Mouse (Mus musculus) embryonic facial prominence, embryonic 10.5 days (tissue): ENCODE measurements around the gene Rnpepl1. TPM values are rescaled to one million over a fixed set of nuclear protein-coding genes. Genes with fewer than 3 reads are reported as not detected.

Experiments
- DNase-seq: peaks from one replicate; pipeline ENCODE4 v3.0.0-alpha.2; 2017; ENCODE audit warnings: low spot score
- H3K27ac ChIP-seq: fragments of 300-500 bp; sonication (generic); replicated peaks from 2 replicates; pipeline ENCODE4 v1.5.1; 2016; ENCODE audit warnings: mild to moderate bottlenecking
- H3K27me3 ChIP-seq: fragments of 300-500 bp; sonication (generic); replicated peaks from 2 replicates; pipeline ENCODE4 v1.6.1; 2016; ENCODE audit warnings: low read depth, mild to moderate bottlenecking; ENCODE audit not compliant: poor library complexity, severe bottlenecking
- H3K36me3 ChIP-seq: fragments of 300-500 bp; sonication (generic); replicated peaks from 2 replicates; pipeline ENCODE4 v1.6.1; 2016; ENCODE audit warnings: mild to moderate bottlenecking, moderate library complexity
- H3K4me1 ChIP-seq: fragments of 300-500 bp; sonication (generic); 2 replicates; pipeline ENCODE4 v1.6.1; 2016
- H3K4me3 ChIP-seq: fragments of 300-500 bp; sonication (generic); 2 replicates; pipeline ENCODE4 v1.5.1; 2016; ENCODE audit warnings: mild to moderate bottlenecking, moderate library complexity
- H3K9me3 ChIP-seq: fragments of 300-500 bp; sonication (generic); 2 replicates; pipeline ENCODE4 v1.6.1; 2016; ENCODE audit warnings: mild to moderate bottlenecking
- WGBS: fragments of 180-500 bp; shearing (Covaris S2); methylation state at CpG from one replicate; pipeline ENCODE4 v1.1.7; 2016; 5-methylcytosine and 5-hydroxymethylcytosine counted together
- polyA plus RNA-seq: library from polyadenylated mRNA; unstranded; fragments of >200 nt; fragmentation: Nextera tagmentation; extraction: Ambion mirVana; gene quantifications from 2 replicates; pipeline ENCODE4 v1.2.1, GENCODE M21; 2016

Gene Rnpepl1
- polyA plus RNA-seq, 1 experiment from 2014 or later, result 26.4 TPM

DNA sequence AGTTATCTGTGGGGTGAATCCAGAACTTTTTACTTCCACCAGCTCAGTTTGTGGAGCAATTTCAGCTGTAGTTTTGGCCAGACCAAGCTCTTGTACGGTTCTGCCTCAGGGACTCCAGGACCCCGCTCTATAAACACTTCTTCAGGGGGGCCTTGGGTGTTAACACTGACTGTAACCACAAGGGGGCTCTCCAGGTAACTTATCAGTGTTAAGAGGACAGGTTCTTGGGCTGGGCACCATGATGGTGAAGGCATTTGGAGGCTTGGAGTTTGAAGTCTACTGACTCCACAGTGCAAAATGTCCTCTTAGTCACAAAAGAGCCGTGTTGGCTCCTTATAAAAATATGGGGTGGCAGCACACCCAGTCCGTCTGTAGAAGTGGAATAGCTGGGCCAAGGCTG is 1.5 kb upstream of the Rnpepl1 start:
- peaks cover 51% of the 10 kb centered on the region for H3K4me1 ChIP-seq
- peaks cover 10% of the 10 kb centered on the region for H3K36me3 ChIP-seq
- H3K27ac ChIP-seq, result no peak overlapping the region
- peak; percentile 40 for DNase-seq
- H3K9me3 ChIP-seq, result no peaks in the 10 kb centered on the region
- H3K4me3 ChIP-seq, result no peak overlapping the region
- WGBS, result 59% methylated on average over 4 of the region's 4 CpGs
- peaks cover 23% of the 10 kb centered on the region for H3K27me3 ChIP-seq

DNA sequence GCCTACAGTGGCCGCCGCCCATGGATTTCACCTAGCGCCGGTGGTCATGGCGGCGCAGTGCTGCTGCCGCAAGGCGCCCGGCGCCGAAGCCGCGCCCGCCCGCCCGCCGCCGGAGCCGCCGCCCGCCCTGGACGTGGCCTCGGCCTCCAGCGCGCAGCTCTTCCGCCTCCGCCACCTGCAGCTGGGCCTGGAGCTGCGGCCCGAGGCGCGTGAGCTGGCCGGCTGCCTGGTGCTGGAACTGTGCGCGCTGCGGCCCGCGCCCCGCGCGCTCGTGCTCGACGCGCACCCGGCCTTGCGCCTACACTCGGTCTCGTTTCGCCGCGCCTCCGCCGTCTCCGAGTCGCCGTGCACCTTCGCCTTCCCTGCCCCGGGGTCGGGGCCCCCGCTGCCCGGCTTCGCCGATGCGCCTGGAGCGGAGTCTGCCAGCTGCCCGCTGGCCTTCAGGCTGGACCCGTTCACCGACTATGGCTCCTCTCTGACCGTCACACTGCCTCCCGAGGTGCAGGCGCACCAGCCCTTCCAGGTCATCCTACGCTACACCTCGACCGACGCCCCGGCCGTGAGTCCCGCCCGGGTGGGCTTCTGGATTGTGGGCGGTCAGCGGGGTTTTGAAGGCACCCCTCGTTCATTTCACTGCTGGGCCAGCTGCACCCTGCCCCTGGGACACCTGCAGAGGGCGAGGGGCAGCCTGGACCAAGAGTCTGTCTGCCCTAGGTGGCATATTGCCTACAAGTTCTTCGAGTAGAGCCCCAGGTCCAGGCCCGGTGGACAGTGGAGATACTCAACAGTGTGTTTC is 540 bp downstream of the Rnpepl1 start:
- Histone ChIP-seq H3K27me3 (peaks cover 23% of the 10 kb centered on the region), H3K36me3 (peaks cover 28% of the 10 kb centered on the region), H3K4me1 (peaks cover 50% of the 10 kb centered on the region), H3K9me3 (no peaks in the 10 kb centered on the region), H3K4me3 (peak overlapping the region; percentile 74), H3K27ac (peak overlapping the region; percentile 90)
- DNase-seq, result peak; percentile 69
- WGBS, result under 1% methylated on average over 85 of the region's 85 CpGs

- no peaks in the 10 kb centered on the region for H3K9me3 ChIP-seq
- H3K27me3 ChIP-seq, result peaks cover 23% of the 10 kb centered on the region
- peak overlapping the region; percentile 74 for H3K4me3 ChIP-seq
- H3K4me1 ChIP-seq, result peaks cover 44% of the 10 kb centered on the region
- no peak for DNase-seq
- peak overlapping the region; percentile 90; the same call in 1 of the 2 replicates for H3K27ac ChIP-seq
- H3K36me3 ChIP-seq, result peaks cover 34% of the 10 kb centered on the region
- WGBS, result 50% methylated on average over 8 of the region's 8 CpGs
Observed at GRCm38 (mm10) chr1:92911721-92912138, 1.1 kb downstream of the Rnpepl1 start.

- Histone ChIP-seq H3K36me3 (peaks cover 40% of the 10 kb centered on the region), H3K27me3 (peaks cover 23% of the 10 kb centered on the region), H3K9me3 (no peaks in the 10 kb centered on the region), H3K27ac (0 out of 2 replicates have a peak overlapping the region, but pooled peaks have one; percentile 25), H3K4me3 (peak overlapping the region; percentile 74), H3K4me1 (peaks cover 42% of the 10 kb centered on the region)
- DNase-seq, result peak; percentile 26
- 57% methylated on average over 1 of the region's 1 CpGs for WGBS
Observed at GRCm38 (mm10) chr1:92912286-92912685, 1.7 kb downstream of the Rnpepl1 start.

DNA sequence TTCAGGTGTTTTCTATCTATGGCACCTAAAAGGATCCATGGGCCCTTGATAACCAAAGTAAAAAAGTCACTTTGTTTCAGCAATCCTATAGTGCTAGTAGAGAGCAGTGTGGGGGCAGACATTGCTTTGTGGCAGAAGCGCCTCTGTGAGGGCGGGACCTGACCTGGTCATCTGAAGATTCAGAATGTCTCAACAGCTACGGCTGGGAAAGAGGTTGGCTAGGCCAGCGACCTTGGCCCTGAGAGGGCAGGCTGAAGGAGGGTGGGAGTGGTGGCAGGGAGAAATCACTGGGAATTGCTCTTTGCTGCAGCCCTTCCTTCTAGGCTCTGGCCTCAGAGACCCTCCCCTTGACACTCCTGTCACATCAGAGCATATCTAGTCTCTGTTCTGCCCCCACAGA is 3.7 kb downstream of the Rnpepl1 start:
- Histone ChIP-seq H3K27ac (no peak overlapping the region), H3K4me1 (peaks cover 33% of the 10 kb centered on the region), H3K27me3 (peaks cover 8% of the 10 kb centered on the region), H3K9me3 (no peaks in the 10 kb centered on the region), H3K36me3 (peaks cover 59% of the 10 kb centered on the region), H3K4me3 (no peak overlapping the region)
- no peak for DNase-seq
- whole genome bisulfite sequencing, result 72% methylated on average over 4 of the region's 4 CpGs

DNA sequence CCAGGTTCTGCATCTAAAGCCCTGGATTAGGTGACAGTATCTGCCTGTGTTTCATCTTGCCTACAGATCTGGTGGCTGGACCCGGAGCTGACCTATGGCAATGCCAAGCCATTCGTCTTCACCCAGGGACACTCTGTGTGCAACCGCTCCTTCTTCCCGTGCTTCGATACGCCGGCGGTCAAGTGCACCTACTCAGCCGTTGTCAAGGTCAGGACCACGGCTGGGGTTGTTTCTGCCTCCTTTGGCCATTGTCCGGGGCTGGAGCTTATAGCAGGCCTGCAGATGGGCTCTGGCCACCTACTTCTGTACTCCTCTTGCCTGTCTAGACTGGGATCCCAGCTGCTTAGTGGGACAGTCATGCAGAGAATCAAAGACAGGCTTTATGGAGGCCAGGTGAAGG is 4.4 kb downstream of the Rnpepl1 start:
- 0 out of 2 replicates have a peak, but pooled peaks cover under 1% of the 10 kb centered on the region for H3K27me3 ChIP-seq
- 93% methylated on average over 11 of the region's 11 CpGs for WGBS
- DNase-seq, result no peak
- H3K9me3 ChIP-seq, result no peaks in the 10 kb centered on the region
- H3K36me3 ChIP-seq, result peaks cover 67% of the 10 kb centered on the region
- H3K4me3 ChIP-seq, result no peak overlapping the region
- H3K27ac ChIP-seq, result no peak overlapping the region
- peaks cover 28% of the 10 kb centered on the region for H3K4me1 ChIP-seq

DNA sequence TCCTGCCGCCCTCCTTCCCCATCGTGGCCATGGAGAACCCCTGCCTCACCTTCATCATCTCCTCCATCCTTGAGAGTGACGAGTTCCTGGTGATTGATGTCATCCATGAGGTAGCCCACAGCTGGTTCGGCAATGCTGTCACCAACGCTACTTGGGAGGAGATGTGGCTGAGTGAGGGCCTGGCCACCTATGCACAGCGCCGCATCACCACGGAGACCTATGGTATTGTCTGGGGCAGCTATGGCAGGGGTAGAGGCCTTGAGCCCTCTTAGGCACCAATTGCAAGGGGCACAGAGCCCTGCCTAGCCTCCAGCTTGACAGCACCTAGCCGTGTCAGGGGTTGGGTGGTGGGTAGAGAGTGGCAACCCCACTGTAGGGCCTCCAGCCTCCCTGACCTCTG is 6.1 kb downstream of the Rnpepl1 start:
- H3K4me3 ChIP-seq, result no peak overlapping the region
- WGBS, result 94% methylated on average over 9 of the region's 9 CpGs
- H3K4me1 ChIP-seq, result peaks cover 14% of the 10 kb centered on the region
- H3K27ac ChIP-seq, result no peak overlapping the region
- peaks cover 76% of the 10 kb centered on the region for H3K36me3 ChIP-seq
- DNase-seq, result no peak
- H3K27me3 ChIP-seq, result no peaks in the 10 kb centered on the region
- no peaks in the 10 kb centered on the region for H3K9me3 ChIP-seq

- Histone ChIP-seq H3K9me3 (no peaks in the 10 kb centered on the region), H3K27ac (no peak overlapping the region), H3K27me3 (no peaks in the 10 kb centered on the region), H3K4me3 (no peak overlapping the region), H3K36me3 (peaks cover 67% of the 10 kb centered on the region), H3K4me1 (no peaks in the 10 kb centered on the region)
- no peak for DNase-seq
- WGBS, result 96% methylated on average over 11 of the region's 11 CpGs
Observed at GRCm38 (mm10) chr1:92919151-92919550, 8.6 kb downstream of the Rnpepl1 start.

DNA sequence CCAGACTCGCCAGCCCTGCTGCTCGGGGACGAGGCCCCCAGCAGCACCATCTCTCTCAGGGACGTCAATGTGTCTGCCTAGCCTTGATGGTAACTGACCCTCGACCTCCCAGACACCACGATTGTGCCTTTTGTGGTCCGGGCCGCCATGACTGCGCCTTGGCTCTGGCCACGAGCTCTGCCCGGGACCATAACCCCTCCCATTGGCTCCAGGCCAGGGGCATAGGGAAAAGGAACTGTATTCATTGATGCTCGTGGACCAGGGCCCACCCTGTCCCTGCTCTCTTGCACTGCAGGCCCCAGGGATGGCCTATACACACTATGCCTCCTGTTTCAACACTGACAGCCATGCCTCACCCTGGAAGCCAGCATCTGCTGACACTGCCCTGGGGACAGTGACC is 9.2 kb downstream of the Rnpepl1 start:
- peaks cover 61% of the 10 kb centered on the region for H3K36me3 ChIP-seq

GRCm38 (mm10) chr1:92920474-92921200 is 10.1 kb downstream of the Rnpepl1 start:
- 83% methylated on average over 7 of the region's 7 CpGs for WGBS
- Histone ChIP-seq H3K27ac (no peak overlapping the region), H3K9me3 (no peaks in the 10 kb centered on the region), H3K27me3 (no peaks in the 10 kb centered on the region), H3K4me1 (no peaks in the 10 kb centered on the region), H3K36me3 (peaks cover 53% of the 10 kb centered on the region), H3K4me3 (no peak overlapping the region)
- DNase-seq, result no peak

More for the DNA sequence above, 9.2 kb downstream of the Rnpepl1 start:
- no peak for DNase-seq
- H3K27ac ChIP-seq, result no peak overlapping the region
- H3K4me3 ChIP-seq, result no peak overlapping the region
- H3K27me3 ChIP-seq, result no peaks in the 10 kb centered on the region
- WGBS, result 90% methylated on average over 12 of the region's 12 CpGs
- no peaks in the 10 kb centered on the region for H3K4me1 ChIP-seq
- H3K9me3 ChIP-seq, result no peaks in the 10 kb centered on the region

- Histone ChIP-seq H3K9me3 (no peaks in the 10 kb centered on the region), H3K36me3 (peaks cover 44% of the 10 kb centered on the region), H3K4me1 (no peaks in the 10 kb centered on the region), H3K4me3 (no peak overlapping the region), H3K27me3 (no peaks in the 10 kb centered on the region), H3K27ac (no peak overlapping the region)
- DNase-seq, result no peak
- WGBS, result 90% methylated on average over 4 of the region's 4 CpGs
Observed at GRCm38 (mm10) chr1:92921496-92921895, 10.9 kb downstream of the Rnpepl1 start.

GRCm38 (mm10) chr1:92930171-92930706 is 19.7 kb downstream of the Rnpepl1 start:
- no peak for DNase-seq
- peaks cover 10% of the 10 kb centered on the region for H3K4me1 ChIP-seq
- H3K4me3 ChIP-seq, result no peak overlapping the region
- H3K27ac ChIP-seq, result no peak overlapping the region
- H3K9me3 ChIP-seq, result peaks cover 5% of the 10 kb centered on the region; the same call in 1 of the 2 replicates
- H3K27me3 ChIP-seq, result no peaks in the 10 kb centered on the region
- no peaks in the 10 kb centered on the region for H3K36me3 ChIP-seq
- 22% methylated on average over 1 of the region's 1 CpGs for WGBS
